Mouse (Mus musculus) skeletal muscle tissue, adult 2 months (tissue): ENCODE measurements around the gene Scgb1b7.
"Not testable (repeated sequence)": the region's sequence is repeated elsewhere in the genome, so short reads cannot be mapped to it uniquely, and the experiment has no call there.

Experiments used
- DNase-seq: peaks from one replicate; pipeline ENCODE4 v3.0.0-alpha.2; 2012; ENCODE audit warnings: low read depth, low spot score

The Scgb1b7 gene

GRCm38 (mm10) chr7:31712365-31712764 is at the start of gene Scgb1b7:
Scgb1b7 (plus strand) TSS chr7:31712665.
- not testable (repeated sequence) for DNase-seq

DNA sequence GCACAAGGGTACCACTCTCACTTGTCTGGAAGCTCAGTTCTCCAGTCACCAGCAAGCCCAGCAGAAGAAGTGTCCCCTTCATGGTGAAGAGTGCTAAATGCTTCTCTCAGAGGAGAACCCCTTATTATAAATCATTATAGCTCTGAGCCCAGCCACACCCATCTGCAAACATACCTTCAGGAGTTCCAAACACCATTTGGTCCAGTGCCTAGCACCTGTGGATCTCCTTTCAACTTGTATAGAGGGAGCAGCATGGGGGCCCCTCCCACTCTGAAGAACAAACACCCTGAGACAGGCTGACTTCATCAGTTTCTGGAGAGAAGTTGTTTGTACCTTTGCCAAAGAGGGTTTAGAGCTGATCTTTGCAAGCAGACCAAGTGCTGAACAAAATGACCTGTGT is 6.8 kb upstream of the Scgb1b7 start, which contains the start of gene Scgb2b7:
Gene Scgb2b7 (minus strand): TSS at position 101 of the 400 bp plus-strand sequence.
- not testable (repeated sequence) for DNase-seq
